Mouse (Mus musculus) cerebellum, postnatal 10 days (tissue): Measurements from ENCODE around the gene Glis3.

Experiments used
- DNase-seq, 2 experiments: peaks; one replicate each; pipeline ENCODE4 v3.0.0; 2021; ENCODE audit warnings: mixed read lengths in 2 of 2

Glis3 gene

DNA sequence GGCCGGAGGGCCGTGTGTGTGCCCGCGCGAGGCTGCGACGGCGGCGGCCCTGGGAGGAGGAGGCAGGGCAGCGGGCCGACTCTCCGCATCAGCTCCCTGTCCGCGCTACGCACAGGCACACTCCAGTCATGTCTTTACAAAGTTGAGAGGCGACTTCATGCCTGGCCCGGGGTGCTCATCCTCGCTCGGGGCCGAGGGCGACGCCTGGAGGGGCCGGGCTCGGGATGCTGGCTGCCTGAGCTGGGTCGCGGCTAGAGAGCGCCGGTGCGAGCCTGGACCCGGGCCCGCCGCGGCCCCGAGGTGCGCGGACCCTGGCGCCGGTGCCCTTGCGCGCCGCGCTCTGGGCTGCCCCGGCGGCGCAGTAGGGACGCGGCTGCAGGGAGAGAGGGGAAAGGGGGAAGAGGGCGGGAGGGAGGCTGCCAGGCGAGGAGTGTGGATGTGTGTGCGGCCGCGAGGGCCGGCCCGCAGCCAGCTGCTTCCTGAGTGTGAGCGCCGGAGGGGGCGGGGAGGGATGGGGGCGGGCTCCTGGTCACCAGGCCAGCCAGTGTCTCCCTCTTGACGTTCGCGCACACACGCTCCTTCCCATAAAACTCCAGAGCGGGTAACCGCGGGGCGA lies at the start of gene Glis3:
TSS of gene Glis3 (minus strand) at position 302 of the 616 bp plus-strand sequence.
- DNase-seq, result peak; percentile 54 to 71

- peak; percentile 81 to 87 for DNase-seq
These were observed 46.4 kb upstream of the Glis3 start for GRCm38 (mm10) chr19:28726161-28726880.

DNA sequence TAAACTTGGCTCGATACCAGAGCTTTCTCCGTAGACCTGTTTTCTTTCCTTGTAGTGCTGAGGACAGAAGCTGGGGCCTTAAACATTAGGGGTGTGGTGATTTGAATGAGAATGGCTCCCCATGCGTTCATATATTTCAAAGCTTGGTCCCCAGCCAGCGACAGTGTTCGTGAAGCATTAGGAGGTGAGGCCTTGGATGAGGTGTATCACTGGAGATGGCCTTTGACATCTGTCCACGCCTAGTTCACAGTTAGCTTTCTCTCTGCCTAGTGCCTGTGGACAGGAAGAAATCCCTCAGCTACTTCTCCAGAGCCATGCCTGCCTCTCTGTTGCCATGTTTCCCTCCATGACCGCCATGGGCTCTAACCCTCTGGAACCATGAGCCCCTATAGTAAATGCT lies 44.8 kb upstream of the Glis3 start:
- DNase-seq, result no peak

DNA sequence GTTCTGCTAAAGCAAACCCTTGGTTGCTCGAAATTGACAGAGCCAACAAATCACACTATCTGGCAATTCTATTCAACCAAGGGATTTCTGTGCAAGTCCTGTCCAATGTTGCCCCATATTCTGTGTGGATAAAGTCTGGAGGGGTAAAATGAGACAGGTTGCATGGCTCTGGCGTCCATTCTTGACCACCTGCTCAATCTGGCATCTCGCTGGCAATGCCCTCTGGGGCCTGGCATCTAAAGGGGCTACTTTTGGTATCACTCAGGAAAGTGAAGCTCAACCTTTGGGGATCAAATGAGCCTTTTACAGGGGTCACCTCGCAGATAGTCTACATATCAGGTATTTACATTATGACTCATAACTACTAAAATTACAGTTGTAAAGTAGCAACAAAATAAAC lies 42.7 kb upstream of the Glis3 start:
- peak; percentile 63 to 65 for DNase-seq

DNA sequence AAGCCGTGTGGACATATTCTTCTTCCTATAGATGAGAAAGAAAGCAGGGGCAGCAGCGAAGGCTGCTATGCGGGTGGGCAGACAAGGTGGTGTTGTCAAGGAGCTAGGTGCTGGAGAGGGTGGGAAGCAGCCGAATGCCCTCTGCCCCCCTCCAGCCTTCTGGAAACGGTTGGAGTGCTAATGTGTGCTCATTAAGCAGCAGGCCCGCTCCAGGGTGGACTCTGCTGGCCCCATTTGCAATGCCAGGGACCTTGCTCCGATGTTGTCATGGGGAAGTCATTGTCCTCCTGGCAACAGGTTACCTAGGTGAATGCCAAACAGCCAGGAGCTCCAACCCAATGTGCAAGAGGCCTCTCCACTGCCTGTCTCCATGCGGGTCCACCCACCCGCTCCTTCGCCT lies 42.0 kb upstream of the Glis3 start:
- peak; percentile 36 to 46 for DNase-seq

GRCm38 (mm10) chr19:28720016-28720415 lies 40.1 kb upstream of the Glis3 start:
- DNase-seq, result no peak

DNA sequence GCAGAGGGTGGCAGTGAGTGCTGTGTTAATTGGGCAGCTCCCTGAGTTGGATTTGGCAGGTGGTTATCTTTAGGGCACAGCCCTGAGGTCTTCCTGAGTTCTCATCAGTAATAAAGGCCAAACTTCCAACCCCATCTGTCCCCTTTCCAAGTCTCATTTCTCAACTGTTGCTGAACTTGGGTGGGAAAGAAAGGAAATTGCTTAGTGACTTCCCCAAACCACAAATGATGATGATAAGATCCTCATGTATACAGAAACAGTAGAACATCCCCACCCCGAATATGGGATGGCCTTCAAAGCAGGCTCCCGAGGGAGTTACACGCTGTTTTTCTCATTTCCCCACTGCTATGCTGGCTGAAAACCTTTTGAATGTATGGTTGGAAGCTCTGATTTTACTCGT lies 34.8 kb upstream of the Glis3 start:
- DNase-seq, result no peak

DNA sequence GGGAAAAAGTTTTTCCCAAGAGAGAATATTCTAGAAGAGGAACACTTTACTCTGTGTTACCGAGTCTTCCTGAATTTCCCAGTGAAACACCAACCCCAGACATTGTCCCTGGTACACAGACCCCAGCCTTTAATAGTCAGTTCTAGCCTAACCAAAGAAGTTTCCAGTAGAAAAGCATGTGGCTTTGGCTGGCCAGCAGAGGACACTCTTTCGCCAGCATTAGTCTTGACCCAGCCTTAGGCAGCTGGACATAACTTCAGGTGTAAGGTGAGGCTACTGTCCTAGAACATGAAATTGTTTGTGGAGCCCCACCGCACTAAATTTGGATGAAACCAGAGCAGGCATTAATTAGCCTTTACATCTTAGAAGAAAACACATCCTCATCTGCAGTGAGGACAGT lies 17.8 kb upstream of the Glis3 start:
- DNase-seq, result peak; percentile 7 to 9

DNA sequence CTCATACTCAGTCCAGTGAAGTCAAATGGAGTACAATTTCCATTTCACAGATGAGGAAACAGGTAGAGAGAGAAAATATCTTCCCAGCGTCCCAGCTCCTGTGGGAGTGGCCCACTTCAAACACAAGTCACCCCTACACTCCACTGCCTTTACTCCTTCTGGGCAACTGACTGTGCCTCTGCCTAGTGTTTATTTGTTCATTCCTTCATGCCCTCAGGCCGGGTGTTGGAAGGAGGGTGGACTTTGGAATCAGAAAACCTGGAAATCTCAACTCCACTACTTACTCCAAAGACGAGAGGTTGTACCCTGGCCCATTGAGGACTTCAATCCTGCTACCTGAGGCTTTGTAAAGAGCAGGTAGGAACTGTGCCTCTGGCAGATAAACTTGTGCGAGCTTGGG lies 6.5 kb upstream of the Glis3 start:
- DNase-seq, result no peak

DNA sequence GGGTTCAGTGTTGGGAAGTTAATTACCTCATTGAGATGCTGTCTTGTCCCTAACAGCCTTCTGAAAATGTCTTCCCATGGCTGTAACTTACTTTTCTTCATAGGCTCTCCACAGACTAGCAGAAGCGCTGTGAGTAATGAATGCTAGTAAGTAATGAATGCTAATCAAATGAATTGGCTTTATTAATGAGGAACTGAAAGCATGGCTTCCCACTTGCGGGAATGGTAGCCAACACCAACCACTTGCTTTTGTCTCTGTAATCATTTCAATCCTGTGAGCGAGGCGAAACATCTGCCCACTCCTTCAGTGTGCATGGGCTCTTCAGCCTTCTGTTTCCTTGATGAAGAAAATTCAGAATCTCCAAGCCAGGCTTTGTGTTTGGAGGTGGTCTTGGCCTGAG lies 5.6 kb upstream of the Glis3 start:
- DNase-seq, result no peak

- DNase-seq, result no peak
These were observed 4.5 kb upstream of the Glis3 start for GRCm38 (mm10) chr19:28684347-28684746.

- DNase-seq, result no peak
These were observed 3.5 kb upstream of the Glis3 start for GRCm38 (mm10) chr19:28683346-28683745.

DNA sequence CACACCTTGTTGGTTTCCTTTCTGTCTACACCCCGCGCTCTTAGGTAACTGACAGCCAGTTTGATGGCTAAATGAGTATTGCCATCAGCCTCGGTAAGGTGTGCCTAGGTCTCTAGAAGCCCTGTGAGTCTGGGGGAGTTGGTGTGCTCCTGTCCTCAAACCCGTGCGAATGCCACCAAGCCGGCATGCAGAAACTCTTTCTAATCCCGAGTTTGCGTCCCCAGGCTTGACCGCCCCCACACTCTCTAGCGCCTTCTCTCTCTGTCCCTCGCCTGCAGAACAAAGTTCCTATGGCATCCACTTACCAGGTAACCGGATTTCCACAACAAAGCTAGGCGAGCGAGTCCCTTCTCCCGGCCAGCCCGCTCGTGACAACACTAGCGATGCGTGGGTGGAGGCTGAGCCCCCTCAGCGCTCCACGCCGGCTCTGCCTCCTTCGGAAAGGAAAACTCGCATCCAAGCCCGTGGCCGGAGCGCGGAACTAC lies 544 bp downstream of the Glis3 start:
- no peak for DNase-seq

GRCm38 (mm10) chr19:28678646-28679270 lies 1.1 kb downstream of the Glis3 start:
- peak in 1 of 2 experiments; percentile 4 for DNase-seq

DNA sequence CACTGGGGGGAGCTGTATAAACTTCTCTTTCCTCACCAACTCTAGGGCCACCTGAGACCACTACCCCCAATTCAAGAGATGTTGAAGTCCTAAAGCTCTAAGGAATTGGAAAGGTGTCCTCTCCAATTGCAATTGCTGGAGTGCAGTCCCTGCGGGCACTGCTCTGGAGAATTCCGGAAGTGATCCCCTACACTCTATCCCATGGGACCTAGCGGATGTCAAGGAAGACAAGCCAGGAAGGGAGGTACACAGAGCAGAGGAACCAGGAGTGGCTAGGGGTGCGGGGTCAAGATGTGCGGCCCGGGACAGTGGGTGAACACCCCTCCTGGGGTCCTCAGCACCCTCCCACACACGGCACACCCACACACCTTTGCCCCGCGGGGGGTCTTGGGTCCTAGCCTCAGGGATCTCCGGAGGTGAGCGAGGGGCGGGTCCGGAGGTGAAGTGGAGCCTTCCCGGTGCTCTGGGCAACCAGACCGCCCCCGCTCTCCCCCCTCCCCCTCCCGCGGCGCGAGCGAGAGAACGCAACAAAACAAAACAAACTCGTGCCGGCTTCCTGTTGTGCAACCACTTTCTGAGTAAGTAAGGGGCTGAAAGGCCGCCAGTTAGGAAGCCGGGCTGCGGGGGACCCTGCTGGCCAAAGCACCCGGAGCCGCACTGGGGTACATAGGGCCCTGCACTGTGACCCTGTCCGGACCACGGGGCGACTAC lies 2.0 kb downstream of the Glis3 start:
- DNase-seq, result peak; percentile 34 to 39

- DNase-seq, result no peak
These were observed 2.7 kb downstream of the Glis3 start for GRCm38 (mm10) chr19:28677045-28677727.

DNA sequence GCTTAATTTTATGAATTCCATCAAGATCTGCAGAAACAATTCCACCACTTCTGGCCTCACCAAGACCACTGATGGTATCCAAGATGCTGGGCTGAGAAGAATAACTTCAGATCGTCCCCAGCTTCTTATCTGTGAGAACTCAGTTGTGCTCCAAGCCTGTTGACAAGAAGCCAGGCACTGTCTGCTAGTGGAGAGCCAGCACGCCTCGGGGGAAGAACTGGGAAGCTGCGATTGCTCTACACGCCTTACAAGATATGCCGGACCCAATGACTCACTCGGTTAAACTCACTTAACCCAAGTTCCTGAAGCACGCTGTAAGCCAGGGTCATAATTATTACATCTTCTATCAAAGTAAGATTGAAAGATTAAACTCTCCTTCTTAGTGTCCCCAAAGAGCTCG lies 16.1 kb downstream of the Glis3 start:
- DNase-seq, result no peak

GRCm38 (mm10) chr19:28663148-28663547 lies 16.7 kb downstream of the Glis3 start:
- DNase-seq, result no peak

DNA sequence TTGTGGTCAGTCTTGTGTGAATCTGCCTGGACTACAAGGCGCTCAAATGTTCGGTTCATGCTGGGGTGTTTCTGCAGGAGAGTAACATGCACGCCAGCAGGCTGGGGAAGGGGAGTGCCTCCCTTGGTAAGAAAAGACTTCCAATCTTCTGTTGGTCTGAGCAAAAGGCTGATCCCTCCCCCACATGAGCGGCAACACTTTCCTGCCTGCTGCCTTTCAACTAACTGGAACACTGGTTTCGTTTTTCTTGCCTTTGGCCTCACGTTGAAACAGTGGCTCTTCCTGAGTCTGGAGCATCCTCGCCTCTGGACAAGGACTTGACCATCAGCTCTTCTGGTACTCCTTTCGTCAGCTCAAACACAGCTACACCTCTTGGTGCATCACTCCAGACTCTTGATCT lies 17.4 kb downstream of the Glis3 start:
- no peak for DNase-seq

DNA sequence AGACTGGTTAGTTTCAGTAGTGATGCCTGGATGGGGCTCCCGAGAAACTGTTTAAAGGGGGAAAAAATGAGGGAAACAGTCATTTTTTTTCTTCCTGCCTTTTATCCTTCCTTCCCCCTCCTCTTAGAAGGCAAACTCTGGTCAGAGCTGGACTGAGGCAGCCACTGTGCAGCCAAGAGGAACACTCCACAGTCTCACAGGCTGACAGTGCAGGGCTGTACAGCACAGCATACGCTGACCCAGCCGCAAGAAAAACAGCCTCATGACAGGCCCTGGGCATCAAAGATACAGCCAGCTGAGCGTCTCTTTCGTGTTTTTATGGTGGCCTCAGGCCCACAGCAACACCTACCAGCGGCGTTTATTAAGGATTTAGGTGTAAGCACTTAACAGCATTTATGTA lies 19.0 kb downstream of the Glis3 start:
- DNase-seq, result no peak

DNA sequence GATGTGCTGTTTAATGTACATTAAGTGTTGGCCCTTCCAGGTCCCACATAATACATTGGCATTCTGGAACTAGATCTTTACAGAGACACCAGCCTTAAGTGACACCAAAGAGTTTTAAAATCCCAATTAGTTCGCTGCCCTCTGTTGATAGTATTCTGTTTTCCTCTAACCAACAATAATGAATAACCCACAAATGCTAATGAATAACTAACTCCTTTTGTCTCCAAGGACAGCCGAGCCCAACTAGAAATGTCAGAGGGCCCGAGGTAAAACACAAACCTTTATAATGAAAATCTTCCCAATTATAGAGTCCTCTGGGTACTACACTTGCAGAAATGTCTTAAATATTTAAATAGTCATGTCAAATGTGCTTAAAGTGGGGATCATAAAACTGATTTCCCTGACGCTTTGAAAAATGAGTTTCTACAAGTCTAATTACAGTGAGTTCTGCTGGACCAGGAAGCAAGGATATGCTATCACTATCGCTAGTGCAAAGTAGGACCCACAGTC lies 22.1 kb downstream of the Glis3 start:
- no peak for DNase-seq

DNA sequence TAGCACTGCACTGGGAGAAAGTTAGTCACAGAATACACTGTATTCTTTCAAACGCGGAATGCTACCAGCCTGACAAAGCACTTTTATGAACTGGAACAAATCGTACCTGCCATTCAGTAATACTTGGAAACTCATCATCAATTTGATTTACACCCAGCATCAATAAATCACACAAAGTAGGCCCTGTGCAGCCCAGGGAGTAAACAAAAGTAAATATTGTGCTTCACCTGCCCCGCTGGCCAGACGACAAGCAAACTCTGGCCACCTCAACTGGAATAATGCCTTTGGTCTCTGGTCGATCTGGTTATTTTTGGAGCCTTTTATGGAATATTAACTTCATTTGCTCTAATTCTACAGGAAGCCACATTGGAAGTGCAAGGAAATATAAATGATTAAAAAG lies 23.0 kb downstream of the Glis3 start:
- no peak for DNase-seq

GRCm38 (mm10) chr19:28655166-28655565 lies 24.7 kb downstream of the Glis3 start:
- no peak for DNase-seq
